Mouse (Mus musculus): ENCODE measurements around the gene Gm10135. TPM values are rescaled to one million over a fixed set of nuclear protein-coding genes. Genes with fewer than 3 reads are reported as not detected.
A peak's percentile ranks its signal among the peaks of the same experiment; 100 is the strongest.
"Not testable (repeated sequence)": the region's sequence is repeated elsewhere in the genome, so short reads cannot be mapped to it uniquely, and the experiment has no call there.

Gm10135 gene
- polyA plus RNA-seq (2016; fragmentation: Nextera tagmentation; extraction: Ambion mirVana): not detected in 2 replicates

DNA sequence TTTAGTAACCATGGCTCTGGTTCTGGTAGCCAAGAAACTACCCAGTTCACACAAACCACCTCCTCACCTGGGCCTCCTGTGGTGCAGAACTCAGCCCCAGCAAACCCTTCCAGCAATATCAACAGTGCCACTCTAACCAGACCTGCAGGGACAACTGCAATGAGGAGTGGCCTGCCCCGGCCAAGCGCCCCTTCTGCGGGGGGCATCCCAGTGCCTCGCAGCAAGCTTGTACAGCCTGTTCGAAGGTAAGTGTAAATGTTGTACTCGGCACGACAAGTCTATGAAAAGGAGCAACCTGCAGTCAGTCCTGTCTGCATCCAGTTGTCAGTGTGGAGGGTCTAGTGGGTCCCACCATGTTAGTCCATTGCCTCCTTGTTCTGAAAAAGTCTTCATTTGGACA is at the start of gene Gm10135:
TSS of gene Gm10135 (minus strand) at position 101 of the 400 bp plus-strand sequence.
- Histone ChIP-seq H3K27me3 (ENCODE audit: low read depth, poor library complexity, severe bottlenecking) (no peaks in the 10 kb centered on the region), H3K4me3 (no peak within 1 kb of the TSS), H3K27ac (no peak within 1 kb of the TSS), H3K36me3 (peaks cover 74% of the 10 kb centered on the region), H3K9me3 (replicated peaks) (no peaks in the 10 kb centered on the region), H3K4me1 (no peaks in the 10 kb centered on the region)
- WGBS: 96% methylated on average over 7 of the region's 7 CpGs
- no peak for DNase-seq (ENCODE audit: low spot score)

- Histone ChIP-seq H3K4me1 (no peaks in the 10 kb centered on the region), H3K4me3 (no peak overlapping the region), H3K27me3 (ENCODE audit: low read depth, poor library complexity, severe bottlenecking) (no peaks in the 10 kb centered on the region), H3K36me3 (peaks cover 51% of the 10 kb centered on the region), H3K9me3 (replicated peaks) (no peaks in the 10 kb centered on the region), H3K27ac (no peak overlapping the region)
- no peak for DNase-seq (ENCODE audit: low spot score)
- WGBS: 94% methylated on average over 13 of the region's 13 CpGs
Observed at GRCm38 (mm10) chr5:73023801-73024200, 49.3 kb upstream of the Gm10135 start.

DNA sequence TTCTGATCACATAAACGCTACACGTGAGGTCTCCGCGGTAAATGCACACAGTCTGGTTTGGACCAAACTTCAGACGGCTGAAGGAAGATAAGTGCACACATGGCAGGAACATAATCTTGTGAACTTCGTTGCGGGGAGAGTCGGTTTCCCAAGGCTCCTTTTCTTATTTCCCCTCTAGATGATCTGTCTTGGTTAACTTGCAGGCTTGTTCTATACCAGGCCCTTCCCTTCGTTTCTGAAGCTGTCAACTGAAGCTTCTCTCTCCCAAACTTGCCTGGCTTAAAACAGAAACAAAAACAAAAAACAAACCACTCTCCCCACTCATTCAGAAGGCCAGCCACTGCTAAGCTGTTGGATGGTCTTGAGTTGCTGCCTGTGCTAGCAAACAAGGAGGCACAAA is 40.2 kb upstream of the Gm10135 start:
- H3K27me3 ChIP-seq (ENCODE audit: low read depth, poor library complexity, severe bottlenecking): peaks cover 49% of the 10 kb centered on the region
- no peak overlapping the region for H3K4me3 ChIP-seq
- H3K4me1 ChIP-seq: peaks cover 28% of the 10 kb centered on the region
- no peaks in the 10 kb centered on the region for H3K36me3 ChIP-seq
- H3K9me3 ChIP-seq (replicated peaks): no peaks in the 10 kb centered on the region
- DNase-seq (ENCODE audit: low spot score): no peak
- H3K27ac ChIP-seq: no peak overlapping the region
- 58% methylated on average over 9 of the region's 9 CpGs for WGBS

DNA sequence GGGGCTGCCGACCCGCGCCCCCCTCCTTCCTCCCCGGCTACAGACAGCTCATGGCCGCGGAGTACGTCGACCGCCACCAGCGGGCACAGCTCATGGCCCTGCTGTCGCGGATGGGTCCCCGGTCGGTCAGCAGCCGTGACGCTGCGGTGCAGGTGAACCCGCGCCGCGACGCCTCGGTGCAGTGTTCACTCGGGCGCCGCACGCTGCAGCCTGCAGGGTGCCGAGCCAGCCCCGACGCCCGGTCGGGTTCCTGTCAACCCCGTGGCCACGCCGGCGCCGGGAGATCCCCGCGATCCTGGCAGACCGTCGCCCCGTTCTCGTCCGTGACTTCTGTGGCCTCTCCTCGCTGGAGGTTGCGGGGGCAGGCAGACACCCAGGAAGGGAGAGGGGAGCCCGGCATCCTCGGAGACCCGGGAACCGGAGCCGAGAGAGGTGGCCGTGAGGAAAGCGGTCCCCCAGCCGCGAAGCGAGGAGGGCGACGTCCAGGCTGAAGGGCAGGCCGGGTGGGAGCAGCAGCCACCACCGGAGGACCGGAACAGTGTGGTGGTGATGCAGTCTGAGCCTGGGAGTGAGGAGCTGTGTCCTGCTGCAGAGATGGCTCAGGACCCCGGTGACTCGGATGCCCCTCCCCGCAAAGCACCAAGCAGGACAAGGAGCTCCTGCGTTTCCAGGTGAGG is 39.2 kb upstream of the Gm10135 start:
- peak; percentile 64 for DNase-seq (ENCODE audit: low spot score)
- 2% methylated on average over 61 of the region's 65 CpGs for WGBS

GRCm38 (mm10) chr5:73012884-73013610 is 38.5 kb upstream of the Gm10135 start:
- H3K9me3 ChIP-seq (replicated peaks); H3K27ac ChIP-seq; DNase-seq (ENCODE audit: low spot score); H3K36me3 ChIP-seq: not testable (repeated sequence)
- Histone ChIP-seq H3K4me1 (peaks cover 28% of the 10 kb centered on the region), H3K27me3 (ENCODE audit: low read depth, poor library complexity, severe bottlenecking) (peaks cover 59% of the 10 kb centered on the region), H3K4me3 (peak overlapping the region; percentile 48)
- 20% methylated on average over 27 of the region's 27 CpGs for WGBS

More for the DNA sequence above, 39.2 kb upstream of the Gm10135 start:
- not testable (repeated sequence) for H3K9me3 ChIP-seq (replicated peaks); H3K36me3 ChIP-seq
- Histone ChIP-seq H3K27ac (0 out of 2 replicates have a peak overlapping the region, but pooled peaks have one; percentile 20), H3K4me3 (peak overlapping the region; percentile 48), H3K27me3 (ENCODE audit: low read depth, poor library complexity, severe bottlenecking) (peaks cover 55% of the 10 kb centered on the region), H3K4me1 (peaks cover 28% of the 10 kb centered on the region)

GRCm38 (mm10) chr5:73011806-73012205 is 37.3 kb upstream of the Gm10135 start:
- H3K4me3 ChIP-seq; H3K9me3 ChIP-seq (replicated peaks); H3K36me3 ChIP-seq; H3K27ac ChIP-seq; DNase-seq (ENCODE audit: low spot score): not testable (repeated sequence)
- WGBS: 90% methylated on average over 16 of the region's 16 CpGs
- H3K27me3 ChIP-seq (ENCODE audit: low read depth, poor library complexity, severe bottlenecking): peaks cover 66% of the 10 kb centered on the region
- peaks cover 27% of the 10 kb centered on the region for H3K4me1 ChIP-seq

- Histone ChIP-seq H3K27me3 (ENCODE audit: low read depth, poor library complexity, severe bottlenecking) (peaks cover 69% of the 10 kb centered on the region), H3K4me1 (peaks cover 13% of the 10 kb centered on the region)
- not testable (repeated sequence) for DNase-seq (ENCODE audit: low spot score); H3K36me3 ChIP-seq; H3K9me3 ChIP-seq (replicated peaks); H3K27ac ChIP-seq; H3K4me3 ChIP-seq
- 49% methylated on average over 8 of the region's 8 CpGs for WGBS
Observed at GRCm38 (mm10) chr5:73008230-73008629, 33.7 kb upstream of the Gm10135 start.

GRCm38 (mm10) chr5:73007582-73007959 is 33.1 kb upstream of the Gm10135 start:
- Histone ChIP-seq H3K4me1 (peaks cover 10% of the 10 kb centered on the region), H3K4me3 (peak overlapping the region; percentile 50; the same call in 1 of the 2 replicates), H3K9me3 (replicated peaks) (no peaks in the 10 kb centered on the region), H3K27ac (no peak overlapping the region), H3K27me3 (ENCODE audit: low read depth, poor library complexity, severe bottlenecking) (peaks cover 62% of the 10 kb centered on the region), H3K36me3 (no peaks in the 10 kb centered on the region)
- no peak for DNase-seq (ENCODE audit: low spot score)
- 43% methylated on average over 5 of the region's 5 CpGs for WGBS

DNA sequence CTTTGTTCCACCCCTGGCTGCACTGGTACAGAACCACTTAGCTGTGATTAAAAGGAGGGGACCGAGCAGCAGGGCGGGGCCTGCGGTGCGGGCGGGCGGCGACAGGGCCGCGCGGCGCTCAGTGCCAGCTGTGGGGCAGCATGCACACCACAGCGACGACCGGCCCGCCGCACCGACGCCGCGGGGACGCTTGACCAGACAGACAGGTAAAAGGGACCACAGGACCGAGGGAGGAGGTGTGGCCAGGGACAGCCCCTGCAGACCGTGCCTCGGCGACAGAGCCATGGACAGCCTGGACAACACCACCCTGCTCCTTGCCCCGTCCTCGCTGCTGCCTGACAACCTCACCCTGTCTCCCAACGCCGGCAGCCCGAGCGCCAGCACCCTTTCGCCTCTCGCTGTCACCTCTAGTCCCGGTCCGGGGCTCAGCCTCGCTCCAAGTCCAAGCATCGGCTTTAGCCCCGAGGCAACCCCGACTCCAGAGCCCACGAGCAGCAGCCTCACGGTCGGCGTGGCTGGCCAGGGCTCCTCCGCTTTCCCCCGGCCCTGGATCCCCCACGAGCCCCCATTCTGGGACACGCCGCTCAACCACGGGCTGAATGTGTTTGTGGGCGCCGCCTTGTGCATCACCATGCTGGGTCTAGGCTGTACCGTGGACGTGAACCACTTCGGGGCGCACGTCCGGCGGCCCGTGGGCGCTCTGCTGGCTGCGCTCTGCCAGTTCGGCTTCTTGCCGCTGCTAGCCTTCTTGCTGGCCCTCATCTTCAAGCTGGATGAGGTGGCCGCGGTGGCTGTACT is 32.5 kb upstream of the Gm10135 start, which contains the start of gene Slc10a4:
TSS of gene Slc10a4 (plus strand) at position 100 of the 798 bp plus-strand sequence.
- Histone ChIP-seq H3K27me3 (ENCODE audit: low read depth, poor library complexity, severe bottlenecking) (peaks cover 56% of the 10 kb centered on the region), H3K36me3 (no peaks in the 10 kb centered on the region), H3K4me1 (peaks cover 10% of the 10 kb centered on the region), H3K9me3 (replicated peaks) (no peaks in the 10 kb centered on the region), H3K4me3 (peak within 1 kb of the TSS; percentile 50), H3K27ac (no peak within 1 kb of the TSS)
- WGBS: 9% methylated on average over 65 of the region's 65 CpGs
- DNase-seq (ENCODE audit: low spot score): peak; percentile 62

DNA sequence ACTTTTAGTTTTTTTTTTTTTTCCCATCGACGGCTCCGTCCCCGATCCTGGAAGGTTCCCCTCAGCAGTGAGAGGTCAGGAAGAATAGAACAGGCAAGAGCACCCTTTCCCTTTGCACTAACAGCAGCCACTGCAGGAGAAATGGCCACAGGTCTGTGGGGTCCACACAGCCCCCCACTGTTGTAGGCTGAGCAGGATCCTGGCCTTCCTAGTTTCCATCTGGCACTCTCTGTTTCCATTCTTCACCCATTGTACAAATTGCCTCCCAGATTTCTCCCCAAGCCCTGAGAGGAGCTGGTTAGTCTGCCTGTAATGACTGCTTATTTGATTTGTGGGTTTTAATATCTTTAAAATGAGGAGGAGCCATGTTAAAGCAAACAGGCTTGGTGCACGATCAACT is 29.5 kb upstream of the Gm10135 start:
- 85% methylated on average over 5 of the region's 5 CpGs for WGBS
- H3K36me3 ChIP-seq: no peaks in the 10 kb centered on the region
- DNase-seq (ENCODE audit: low spot score): no peak
- no peak overlapping the region for H3K27ac ChIP-seq
- H3K4me3 ChIP-seq: no peak overlapping the region
- peaks cover 46% of the 10 kb centered on the region for H3K27me3 ChIP-seq (ENCODE audit: low read depth, poor library complexity, severe bottlenecking)
- peaks cover 10% of the 10 kb centered on the region for H3K4me1 ChIP-seq
- no peaks in the 10 kb centered on the region for H3K9me3 ChIP-seq (replicated peaks)

DNA sequence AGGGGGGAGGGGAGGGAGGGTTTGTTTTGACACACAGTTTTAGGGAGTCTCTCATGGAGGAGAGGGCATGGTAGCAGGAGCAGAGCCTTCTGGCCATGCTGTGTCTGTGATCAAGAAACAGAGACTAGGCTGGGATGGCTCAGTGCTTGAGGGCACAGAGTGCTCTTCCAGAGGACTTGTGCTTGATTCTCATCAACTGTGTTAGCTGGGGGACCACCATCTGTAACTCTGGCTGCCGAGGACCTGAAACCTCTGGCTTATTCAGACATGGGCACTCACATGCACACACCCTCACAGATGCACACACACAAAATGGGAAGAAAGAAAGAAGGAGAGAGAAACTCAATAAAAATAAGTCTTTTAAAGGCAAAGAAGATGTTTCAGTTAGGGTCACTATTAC is 24.0 kb upstream of the Gm10135 start:
- not testable (repeated sequence) for DNase-seq (ENCODE audit: low spot score); H3K27ac ChIP-seq; H3K36me3 ChIP-seq; H3K9me3 ChIP-seq (replicated peaks); H3K4me1 ChIP-seq; H3K27me3 ChIP-seq (ENCODE audit: low read depth, poor library complexity, severe bottlenecking); H3K4me3 ChIP-seq
- WGBS: 92% methylated on average over 1 of the region's 1 CpGs

- no peak for DNase-seq (ENCODE audit: low spot score)
Observed at GRCm38 (mm10) chr5:72995379-72995778, 20.9 kb upstream of the Gm10135 start.

DNA sequence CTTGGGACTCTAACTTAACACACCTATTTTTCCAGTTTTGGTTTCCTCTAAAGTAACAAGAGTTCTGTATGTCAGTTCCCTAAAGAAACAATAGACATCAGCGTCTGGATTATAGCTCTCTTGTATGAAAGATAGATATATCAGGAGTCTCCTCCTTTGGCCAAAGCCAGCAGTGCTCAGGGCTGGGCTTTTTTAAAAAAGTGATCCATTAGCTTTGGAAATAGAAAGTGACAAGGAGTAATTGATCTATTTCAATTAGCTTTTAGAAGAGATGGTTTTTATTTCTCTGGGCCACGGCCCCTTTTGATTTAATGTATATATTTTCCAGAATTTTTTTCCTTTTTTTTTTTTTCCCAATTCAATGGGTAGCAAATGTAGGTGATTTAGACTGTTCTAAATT is 20.4 kb upstream of the Gm10135 start:
- no peaks in the 10 kb centered on the region for H3K27me3 ChIP-seq (ENCODE audit: low read depth, poor library complexity, severe bottlenecking)
- no peaks in the 10 kb centered on the region for H3K36me3 ChIP-seq
- H3K9me3 ChIP-seq (replicated peaks): no peaks in the 10 kb centered on the region
- 76% methylated on average over 2 of the region's 2 CpGs for WGBS
- DNase-seq (ENCODE audit: low spot score): no peak
- H3K4me1 ChIP-seq: peaks cover 16% of the 10 kb centered on the region
- H3K4me3 ChIP-seq: no peak overlapping the region
- no peak overlapping the region for H3K27ac ChIP-seq

More at GRCm38 (mm10) chr5:72995379-72995778, 20.9 kb upstream of the Gm10135 start:
- H3K4me1 ChIP-seq: peaks cover 11% of the 10 kb centered on the region
- WGBS: 54% methylated on average over 10 of the region's 10 CpGs
- H3K27me3 ChIP-seq (ENCODE audit: low read depth, poor library complexity, severe bottlenecking): no peaks in the 10 kb centered on the region
- no peak overlapping the region for H3K4me3 ChIP-seq
- H3K9me3 ChIP-seq (replicated peaks): no peaks in the 10 kb centered on the region
- no peak overlapping the region for H3K27ac ChIP-seq
- no peaks in the 10 kb centered on the region for H3K36me3 ChIP-seq

All from limb, embryonic 10.5 days (tissue).